Mouse (Mus musculus): ENCODE data around the gene Kcng3.

- TF ChIP-seq CTCF (IDR thresholded peaks at IDR 0.05; ENCODE audit: borderline replicate concordance, extremely low read depth, insufficient read depth, insufficient read length) (no peak), POLR2A (IDR thresholded peaks at IDR 0.05; ENCODE audit: borderline replicate concordance, extremely low read depth, insufficient read depth, insufficient read length, poor library complexity, severe bottlenecking) (no peak)
Observed at GRCm38 (mm10) chr17:83538694-83539093, 93.0 kb downstream of the Kcng3 start.

Data from brain, embryonic 14.5 days (tissue).